Mouse (Mus musculus) thymus, adult 2 months (tissue): ENCODE measurements around the gene Rasgrp4. TPM values are rescaled to one million over a fixed set of nuclear protein-coding genes. Genes with fewer than 3 reads are reported as not detected.
A peak's percentile ranks its signal among the peaks of the same experiment; 100 is the strongest.

ENCODE experiments used
- DNase-seq: peaks from one replicate; pipeline ENCODE4 v3.0.0; 2021
- H3K27ac ChIP-seq: fragments of 200-500 bp; 2 replicates; pipeline ENCODE4 v1.5.1; 2012; ENCODE audit warnings: low read length, control low read depth; ENCODE audit not compliant: control insufficient read depth, insufficient read depth
- H3K27me3 ChIP-seq: fragments of 200-500 bp; 2 replicates; pipeline ENCODE4 v1.6.1; 2012; ENCODE audit warnings: mild to moderate bottlenecking, low read length, moderate library complexity, mixed read lengths; ENCODE audit not compliant: control insufficient read depth, insufficient read depth
- H3K36me3 ChIP-seq: fragments of 200-500 bp; 2 replicates; pipeline ENCODE4 v1.6.1; 2012; ENCODE audit warnings: mild to moderate bottlenecking, low read length, moderate library complexity; ENCODE audit not compliant: control insufficient read depth, insufficient read depth
- H3K4me1 ChIP-seq: fragments of 200-500 bp; replicated peaks from 2 replicates; pipeline ENCODE4 v1.6.1; 2012; ENCODE audit warnings: low read length; ENCODE audit not compliant: control insufficient read depth, insufficient read depth
- H3K4me3 ChIP-seq: fragments of 200-500 bp; 2 replicates; pipeline ENCODE4 v1.5.1; 2012; ENCODE audit warnings: mild to moderate bottlenecking, low read length, control low read depth, moderate library complexity; ENCODE audit not compliant: control insufficient read depth, insufficient read depth
- CTCF ChIP-seq: fragments of 200-500 bp; IDR thresholded peaks from 2 replicates; pipeline ENCODE4 v1.5.1; 2012; ENCODE audit warnings: mild to moderate bottlenecking, control low read depth, low read length, moderate library complexity, borderline replicate concordance; ENCODE audit not compliant: control insufficient read depth, poor library complexity, insufficient read depth; ENCODE audit errors: extremely low read depth
- POLR2A ChIP-seq: fragments of 200-500 bp; IDR thresholded peaks from 2 replicates; pipeline ENCODE4 v1.6.1; 2012; ENCODE audit warnings: mild to moderate bottlenecking, low read length, control low read depth, moderate library complexity; ENCODE audit not compliant: control insufficient read depth, poor library complexity, insufficient read depth; ENCODE audit errors: extremely low read depth
- WGBS: fragments of 180-500 bp; shearing (Covaris S2); methylation state at CpG from one replicate; pipeline ENCODE4 v1.1.7; 2018; 5-methylcytosine and 5-hydroxymethylcytosine counted together
- polyA plus RNA-seq: library from polyadenylated mRNA; depleted of rRNA; stranded (reverse); fragments of >200 nt; gene quantifications from 2 replicates; pipeline ENCODE4 v1.2.3, GENCODE M21; 2012; rRNA removed

Gene Rasgrp4
- polyA plus RNA-seq: 44.9 and 54.5 TPM in 2 replicates

DNA sequence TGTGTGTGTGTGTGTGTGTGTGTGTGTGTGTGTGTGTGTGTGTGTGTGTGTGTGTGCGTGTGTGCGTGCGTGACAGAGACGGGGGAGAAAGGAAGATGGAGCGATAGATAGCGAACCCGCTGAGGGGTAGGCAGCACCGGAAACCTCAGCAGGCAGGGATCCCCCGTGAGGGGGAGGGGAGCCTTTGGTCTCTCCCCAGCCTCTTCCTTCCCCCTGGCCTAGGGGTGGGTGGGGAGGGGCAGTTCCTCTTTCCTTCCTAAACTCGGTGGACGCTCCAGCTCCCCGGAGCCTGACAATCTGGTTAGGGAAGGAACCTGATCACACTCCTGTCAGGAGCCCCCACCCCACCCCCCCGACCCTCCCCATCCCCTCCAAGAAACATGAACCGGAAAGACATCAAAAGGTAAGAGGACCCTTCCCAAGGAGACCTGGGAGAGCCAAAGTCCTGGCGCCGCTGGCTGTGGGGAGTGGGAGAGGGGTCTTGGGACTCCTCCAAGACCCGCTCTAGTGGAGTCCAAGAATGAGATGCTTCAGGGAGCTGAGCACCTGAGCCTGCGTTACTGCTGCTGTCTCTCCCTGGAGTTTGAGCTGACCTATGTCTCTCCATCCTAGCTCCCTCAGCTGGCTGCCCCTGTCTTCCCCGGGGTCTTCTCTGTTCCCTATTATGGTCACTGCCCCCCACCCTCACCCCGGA, at the start of gene Rasgrp4:
Gene Rasgrp4, plus strand, starts transcription at position 159 of the 694 bp plus-strand sequence.
- no peak for TF ChIP-seq POLR2A
- Histone ChIP-seq H3K27me3 (no peaks in the 10 kb centered on the region), H3K4me3 (peak within 1 kb of the TSS; percentile 36), H3K36me3 (no peaks in the 10 kb centered on the region), H3K27ac (peak within 1 kb of the TSS; percentile 16; the same call in 1 of the 2 replicates), H3K4me1 (peaks cover 23% of the 10 kb centered on the region)
- DNase-seq: peak; percentile 90
- 3% methylated on average over 12 of the region's 20 CpGs for WGBS

DNA sequence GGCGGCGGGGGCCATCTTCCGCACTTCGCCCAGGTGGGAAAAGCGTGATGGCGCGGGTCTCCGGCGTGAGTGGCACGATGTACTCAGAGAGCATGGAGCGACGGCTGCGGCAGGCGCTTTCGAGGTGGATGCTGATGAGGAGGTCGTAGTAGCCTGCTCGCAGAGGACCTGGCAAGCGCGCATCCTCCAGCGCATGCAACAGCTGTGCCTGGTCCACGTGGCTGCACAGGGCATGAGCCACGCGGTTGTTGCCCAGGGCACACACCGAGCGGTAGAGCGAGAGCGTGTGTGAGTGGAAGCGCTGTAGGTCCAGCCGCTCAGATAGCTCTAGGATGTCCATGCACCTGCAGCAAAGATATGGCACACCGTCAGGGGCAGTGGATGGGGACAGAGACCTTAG, 48.7 kb upstream of the Rasgrp4 start:
- TF ChIP-seq POLR2A (no peak), CTCF (no peak)
- H3K4me3 ChIP-seq: no peak overlapping the region
- H3K27me3 ChIP-seq: no peaks in the 10 kb centered on the region
- H3K27ac ChIP-seq: no peak overlapping the region
- no peaks in the 10 kb centered on the region for H3K4me1 ChIP-seq
- 93% methylated on average over 30 of the region's 30 CpGs for WGBS
- DNase-seq: no peak
- no peaks in the 10 kb centered on the region for H3K36me3 ChIP-seq

DNA sequence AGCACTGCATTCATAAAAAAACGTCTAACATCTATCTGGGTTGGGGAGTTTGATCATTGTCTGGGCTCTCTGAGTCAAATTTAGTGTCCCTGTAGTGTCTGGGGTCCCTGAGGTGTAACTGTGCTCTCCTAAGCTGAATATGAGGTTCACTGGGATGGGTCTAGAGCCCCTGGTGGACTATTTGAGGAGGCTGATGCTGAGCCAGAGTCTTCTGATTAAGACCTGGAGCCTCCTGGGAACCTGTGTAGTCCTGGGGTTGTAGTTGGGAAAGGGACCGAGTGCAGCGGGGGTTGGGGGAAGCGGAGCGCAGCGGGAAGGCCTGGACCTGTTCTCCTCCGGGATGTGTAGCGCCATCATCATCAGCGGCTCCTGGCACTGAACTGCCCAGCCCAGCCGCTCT, 47.7 kb upstream of the Rasgrp4 start:
- DNase-seq: no peak
- Histone ChIP-seq H3K4me1 (no peaks in the 10 kb centered on the region), H3K27me3 (no peaks in the 10 kb centered on the region), H3K4me3 (no peak overlapping the region), H3K27ac (no peak overlapping the region), H3K36me3 (no peaks in the 10 kb centered on the region)
- WGBS: 97% methylated on average over 10 of the region's 10 CpGs
- TF ChIP-seq POLR2A: no peak
- TF ChIP-seq CTCF: no peak

DNA sequence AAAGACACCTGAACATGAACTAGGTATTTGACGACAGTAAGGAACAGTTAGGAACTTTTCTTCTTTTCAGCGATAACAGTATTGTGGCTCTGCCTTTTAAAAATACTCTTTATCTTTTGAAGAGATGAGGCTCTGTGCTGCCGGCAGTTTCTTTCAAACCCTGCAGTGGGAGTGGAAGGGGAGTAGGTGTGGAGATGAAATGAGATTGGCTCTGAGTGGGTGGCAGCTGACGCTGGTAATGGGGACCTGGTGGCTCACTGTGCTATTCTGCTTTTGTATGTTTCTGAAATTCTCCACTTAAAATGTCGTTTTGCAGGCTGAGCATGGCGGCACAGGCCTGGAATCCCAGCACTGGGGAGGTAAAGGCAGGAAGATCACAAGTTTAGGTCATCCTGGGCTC, 45.8 kb upstream of the Rasgrp4 start:
- no peak for TF ChIP-seq POLR2A
- no peak for TF ChIP-seq CTCF
- WGBS: 81% methylated on average over 6 of the region's 6 CpGs
- no peak overlapping the region for H3K4me3 ChIP-seq
- no peak overlapping the region for H3K27ac ChIP-seq
- no peaks in the 10 kb centered on the region for H3K36me3 ChIP-seq
- H3K4me1 ChIP-seq: no peaks in the 10 kb centered on the region
- DNase-seq: no peak
- H3K27me3 ChIP-seq: no peaks in the 10 kb centered on the region

DNA sequence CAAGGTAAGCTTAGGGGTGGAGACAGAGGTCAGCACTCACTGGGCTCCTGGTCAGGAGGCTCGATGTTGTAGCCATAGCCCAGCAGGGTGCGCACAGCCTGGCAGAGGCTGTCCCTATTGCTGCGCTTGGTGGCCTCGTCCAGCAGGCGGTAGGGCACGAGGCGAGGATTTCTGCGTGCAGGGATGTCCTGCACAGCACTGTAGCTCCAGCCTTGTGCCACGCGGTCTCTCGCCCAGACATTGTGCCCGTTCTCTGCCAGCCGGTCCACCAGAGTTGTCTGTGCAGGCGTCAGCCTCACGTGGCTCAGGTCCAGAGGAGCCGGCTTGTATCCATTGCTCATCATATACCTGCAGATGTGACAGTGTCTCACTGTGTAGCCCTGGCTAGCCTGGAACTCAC, 37.5 kb upstream of the Rasgrp4 start:
- Histone ChIP-seq H3K36me3 (no peaks in the 10 kb centered on the region), H3K4me1 (no peaks in the 10 kb centered on the region), H3K27ac (no peak overlapping the region), H3K27me3 (no peaks in the 10 kb centered on the region), H3K4me3 (no peak overlapping the region)
- no peak for TF ChIP-seq CTCF
- TF ChIP-seq POLR2A: no peak
- DNase-seq: no peak
- 94% methylated on average over 16 of the region's 16 CpGs for WGBS

DNA sequence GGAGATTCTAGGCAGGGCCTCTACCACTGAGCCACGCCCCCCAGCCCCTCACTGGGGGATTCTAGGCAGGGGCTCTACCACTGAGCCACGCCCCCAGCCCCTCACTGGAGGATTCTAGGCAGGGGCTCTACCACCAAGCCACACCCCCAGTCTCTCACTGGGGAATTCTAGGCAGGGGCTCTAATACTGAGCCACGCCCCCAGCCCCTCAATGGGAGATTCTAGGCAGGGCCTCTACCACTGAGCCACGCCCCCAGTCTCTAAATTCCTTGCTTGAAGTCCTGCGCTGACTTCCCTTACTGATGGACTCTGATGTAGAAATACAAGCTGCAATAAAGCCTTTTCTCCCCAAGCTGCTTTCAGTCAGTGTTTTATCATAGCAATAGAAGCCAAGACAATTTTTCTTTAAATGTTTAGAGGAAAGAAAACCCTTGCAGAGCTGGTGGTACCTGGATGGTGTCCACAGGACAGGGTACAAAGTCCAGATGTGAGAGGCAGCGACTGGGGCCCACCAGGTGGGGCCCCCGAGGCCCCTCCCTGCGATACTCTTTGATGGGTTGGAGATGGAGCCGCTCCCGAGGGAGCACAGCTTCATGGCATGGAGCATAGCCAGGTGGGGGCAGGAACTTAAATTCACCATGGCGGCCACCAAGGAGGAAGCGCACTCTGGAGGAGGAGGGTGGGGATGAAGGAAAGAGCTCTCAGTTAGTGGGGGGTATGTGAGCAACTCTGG, 33.2 kb upstream of the Rasgrp4 start:
- no peaks in the 10 kb centered on the region for H3K4me1 ChIP-seq
- H3K36me3 ChIP-seq: no peaks in the 10 kb centered on the region
- WGBS: 96% methylated on average over 12 of the region's 12 CpGs
- no peak overlapping the region for H3K4me3 ChIP-seq
- no peak overlapping the region for H3K27ac ChIP-seq
- DNase-seq: no peak
- TF ChIP-seq POLR2A (no peak), CTCF (no peak)
- H3K27me3 ChIP-seq: no peaks in the 10 kb centered on the region
